23 mouse cellular contexts compared by ENCODE assay signal in the genomic region with DNA sequence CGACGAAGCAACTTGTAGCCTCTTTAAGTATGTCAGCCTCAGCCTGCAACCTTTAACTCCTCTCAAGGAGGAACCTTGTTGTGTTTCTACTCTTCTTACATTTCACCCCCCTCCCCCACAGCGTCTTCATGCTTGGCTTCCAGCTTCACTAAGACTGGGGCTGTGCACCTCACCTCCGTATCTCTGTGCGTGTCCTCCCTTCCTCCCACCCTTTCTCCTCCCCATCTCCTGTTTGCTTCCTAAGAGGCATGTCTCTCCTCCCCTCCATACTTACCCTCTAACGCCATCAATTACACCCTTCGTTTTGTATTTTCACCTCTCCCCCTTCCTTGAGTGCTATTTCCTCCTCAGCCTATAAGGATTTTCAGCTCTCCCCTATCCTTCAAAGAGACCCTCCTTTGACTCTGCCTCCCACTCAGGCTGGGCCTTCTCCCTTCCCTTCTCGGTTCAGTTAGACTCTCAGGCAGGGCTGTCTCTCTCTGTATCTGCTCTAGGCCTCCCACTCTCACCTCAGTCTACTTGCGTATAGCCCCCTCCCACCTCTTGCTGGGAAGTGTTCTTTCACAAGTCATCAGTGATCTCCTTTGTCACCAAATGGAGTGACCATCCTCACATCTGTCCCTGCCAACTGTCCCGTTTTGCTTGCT. TPM values are rescaled to one million over a fixed set of nuclear protein-coding genes. Genes with fewer than 3 reads are reported as not detected.
DNase-seq lines count a peak whose midpoint lies in the region; ATAC-seq lines count a peak whose summit lies in the region.
"Had no signal": no experiment of that assay in that cellular context is flagged by ENCODE, and none has a peak within 500 bp of the region (broad histone marks: within the 10 kb centered on the region; RNA-seq: fewer than 3 reads in every experiment).

No protein-coding gene starts in this region.

- H3K36me3 ChIP-seq in kidney, embryonic 14.5 days (ENCODE audit: control insufficient read depth, insufficient read depth, low read length): no peaks in the 10 kb centered on the region
- H3K36me3 ChIP-seq in kidney, embryonic 16.5 days (ENCODE audit: insufficient read depth, low read length): no peaks in the 10 kb centered on the region
- no peaks in the 10 kb centered on the region for H3K36me3 ChIP-seq in midbrain, embryonic 11.5 days (ENCODE audit: control insufficient read depth, insufficient read depth, low read length)
- H3K36me3 ChIP-seq in midbrain, embryonic 13.5 days: no peaks in the 10 kb centered on the region
- H3K36me3 ChIP-seq: embryonic facial prominence, embryonic 13.5 days; embryonic facial prominence, embryonic 15.5 days had no signal

- no peak overlapping the region for H3K4me2 ChIP-seq in kidney, embryonic 14.5 days (replicated peaks; ENCODE audit: low read depth, low read length)
- no peak overlapping the region for H3K4me2 ChIP-seq in kidney, embryonic 16.5 days (replicated peaks; ENCODE audit: low read depth, low read length)
- H3K4me2 ChIP-seq in midbrain, embryonic 11.5 days: no peak overlapping the region
- H3K4me2 ChIP-seq in midbrain, embryonic 13.5 days (replicated peaks): no peak overlapping the region
- H3K4me2 ChIP-seq: embryonic facial prominence, embryonic 13.5 days; embryonic facial prominence, embryonic 15.5 days had no signal

- no peak overlapping the region for H3K9ac ChIP-seq in kidney, embryonic 14.5 days (ENCODE audit: low read depth, low read length)
- no peak overlapping the region for H3K9ac ChIP-seq in kidney, embryonic 16.5 days (replicated peaks; ENCODE audit: low read length)
- no peak overlapping the region for H3K9ac ChIP-seq in midbrain, embryonic 11.5 days (ENCODE audit: low read length)
- H3K9ac ChIP-seq in midbrain, embryonic 13.5 days (replicated peaks): no peak overlapping the region
- H3K9ac ChIP-seq: embryonic facial prominence, embryonic 13.5 days; embryonic facial prominence, embryonic 15.5 days had no signal

- H3K27ac ChIP-seq in kidney, embryonic 14.5 days (ENCODE audit: low read depth, low read length): no peak overlapping the region; the same call in 1 of the 2 replicates
- peak overlapping the region; percentile 46; the same call in 1 of the 2 replicates for H3K27ac ChIP-seq in kidney, embryonic 16.5 days (ENCODE audit: low read length)
- H3K27ac ChIP-seq in midbrain, embryonic 11.5 days (ENCODE audit: low read depth, low read length): no peak overlapping the region
- no peak overlapping the region for H3K27ac ChIP-seq in midbrain, embryonic 13.5 days
- H3K27ac ChIP-seq: embryonic facial prominence, embryonic 13.5 days; embryonic facial prominence, embryonic 15.5 days had no signal

- ATAC-seq in kidney, embryonic 14.5 days (ENCODE audit: low FRiP score, low TSS enrichment): peak; percentile 94
- ATAC-seq in kidney, embryonic 16.5 days (ENCODE audit: low FRiP score, low TSS enrichment): peak; percentile 89
- no peak for ATAC-seq in midbrain, embryonic 11.5 days (ENCODE audit: low FRiP score)
- ATAC-seq in midbrain, embryonic 13.5 days: no peak
- ATAC-seq: forebrain, embryonic 14.5 days; forebrain, embryonic 16.5 days had no signal

- 0 out of 2 replicates have a peak, but pooled peaks cover 1% of the 10 kb centered on the region for H3K4me1 ChIP-seq in kidney, embryonic 14.5 days (ENCODE audit: control insufficient read depth, insufficient read depth, low read length)
- peaks cover 7% of the 10 kb centered on the region; the same call in 1 of the 2 replicates for H3K4me1 ChIP-seq in kidney, embryonic 16.5 days (ENCODE audit: insufficient read depth, low read length)
- peaks cover 4% of the 10 kb centered on the region; the same call in 1 of the 2 replicates for H3K4me1 ChIP-seq in midbrain, embryonic 11.5 days (ENCODE audit: control insufficient read depth, insufficient read depth, low read length)
- H3K4me1 ChIP-seq in midbrain, embryonic 13.5 days (replicated peaks): peaks cover 4% of the 10 kb centered on the region; the same call in 1 of the 2 replicates
- H3K4me1 ChIP-seq: embryonic facial prominence, embryonic 15.5 days had no signal

- no peaks in the 10 kb centered on the region for H3K9me3 ChIP-seq in kidney, embryonic 14.5 days (ENCODE audit: control insufficient read depth, low read length)
- no peaks in the 10 kb centered on the region for H3K9me3 ChIP-seq in kidney, embryonic 16.5 days (ENCODE audit: low read length)
- H3K9me3 ChIP-seq in midbrain, embryonic 11.5 days (ENCODE audit: control insufficient read depth, low read length): no peaks in the 10 kb centered on the region
- no peaks in the 10 kb centered on the region for H3K9me3 ChIP-seq in midbrain, embryonic 13.5 days
- H3K9me3 ChIP-seq: embryonic facial prominence, embryonic 13.5 days; embryonic facial prominence, embryonic 15.5 days had no signal

- 46% methylated on average over 10 of the region's 10 CpGs for WGBS in kidney, embryonic 14.5 days
- 42% methylated on average over 10 of the region's 10 CpGs for WGBS in kidney, embryonic 16.5 days
- WGBS in midbrain, embryonic 11.5 days: 72% methylated on average over 10 of the region's 10 CpGs
- WGBS in midbrain, embryonic 13.5 days: 74% methylated on average over 10 of the region's 10 CpGs

- DNase-seq in kidney, adult 9 months: no peak
- no peak for DNase-seq in kidney, postnatal 10 days
- peak; percentile 32 to 56 for DNase-seq in kidney, postnatal 4 days
- DNase-seq in kidney, adult 11 months: no peak
- peak; percentile 60 for DNase-seq in midbrain, embryonic 11.5 days (ENCODE audit: low spot score, missing footprints)
- DNase-seq: adrenal gland, adult 2 months; adrenal gland, postnatal 10 days; adrenal gland, postnatal 25 days; cerebellum, adult 11 months; cerebellum, adult 18-20 months; cerebellum, adult 8-10 months; cerebellum, adult 9-11 months; cerebellum, postnatal 14 days; cerebellum, postnatal 36 days; embryo, embryonic 11 days had no signal

- no peak overlapping the region for H3K4me3 ChIP-seq in kidney, embryonic 14.5 days (ENCODE audit: low read length)
- no peak overlapping the region for H3K4me3 ChIP-seq in kidney, embryonic 16.5 days (ENCODE audit: low read length)
- H3K4me3 ChIP-seq in midbrain, embryonic 11.5 days (ENCODE audit: low read depth, low read length): no peak overlapping the region
- no peak overlapping the region for H3K4me3 ChIP-seq in midbrain, embryonic 13.5 days (replicated peaks)
- H3K4me3 ChIP-seq: embryonic facial prominence, embryonic 13.5 days; embryonic facial prominence, embryonic 15.5 days; erythroblast, embryonic 14.5 days had no signal

- H3K27me3 ChIP-seq in kidney, embryonic 14.5 days (ENCODE audit: control insufficient read depth, insufficient read depth, low read length): no peaks in the 10 kb centered on the region; the same call in 1 of the 2 replicates
- H3K27me3 ChIP-seq in kidney, embryonic 16.5 days (ENCODE audit: insufficient read depth, low read length): peaks cover 27% of the 10 kb centered on the region; the same call in 1 of the 2 replicates
- H3K27me3 ChIP-seq in midbrain, embryonic 11.5 days (ENCODE audit: control insufficient read depth, insufficient read depth, low read length): peaks cover 21% of the 10 kb centered on the region
- H3K27me3 ChIP-seq in midbrain, embryonic 13.5 days: peaks cover 62% of the 10 kb centered on the region

RNA-seq across cellular contexts. Expression of a gene that starts 55.6 kb away (rescaled TPM):
- 45.0 and 59.4 TPM in 2 replicates for polyA plus RNA-seq in kidney, embryonic 14.5 days (2014; fragmentation: Nextera tagmentation; extraction: Ambion mirVana)
- 57.0 and 59.1 TPM in 2 replicates for polyA plus RNA-seq in kidney, embryonic 16.5 days (2015; fragmentation: Nextera tagmentation; extraction: Ambion mirVana)
- 34.7 and 38.3 TPM in 2 replicates for polyA plus RNA-seq in midbrain, embryonic 11.5 days (2014; fragmentation: Nextera tagmentation; extraction: Ambion mirVana)
- polyA plus RNA-seq in midbrain, embryonic 13.5 days (2015; fragmentation: Nextera tagmentation; extraction: Ambion mirVana): 24.1 and 36.5 TPM in 2 replicates

Comparison
In these comparisons a context has a peak if more than half of its experiments do, and no peak if none do; other contexts are left out.
1. DNase-seq: peak in kidney, postnatal 4 days (2 of 2) and midbrain, embryonic 11.5 days (single experiment); none in kidney, adult 9 months (single experiment), kidney, postnatal 10 days (single experiment) and kidney, adult 11 months (single experiment).
2. ATAC-seq: peak in kidney, embryonic 14.5 days (single experiment) and kidney, embryonic 16.5 days (single experiment); none in midbrain, embryonic 11.5 days (single experiment) and midbrain, embryonic 13.5 days (single experiment).